Mouse (Mus musculus) kidney, adult 2 months (tissue): ENCODE measurements around the gene Nav2.

ENCODE experiments used
- CTCF ChIP-seq: fragments of 200-500 bp; conservative IDR thresholded peaks from 2 replicates; pipeline ENCODE4 v1.5.1; 2011; ENCODE audit warnings: low read depth, mild to moderate bottlenecking, control low read depth, low read length, moderate library complexity, mixed read lengths; ENCODE audit not compliant: insufficient read depth, insufficient read length
- POLR2A ChIP-seq: fragments of 200-500 bp; IDR thresholded peaks from one replicate; pipeline ENCODE4 v1.6.1; 2011; ENCODE audit warnings: low read depth, low read length, control low read depth

DNA sequence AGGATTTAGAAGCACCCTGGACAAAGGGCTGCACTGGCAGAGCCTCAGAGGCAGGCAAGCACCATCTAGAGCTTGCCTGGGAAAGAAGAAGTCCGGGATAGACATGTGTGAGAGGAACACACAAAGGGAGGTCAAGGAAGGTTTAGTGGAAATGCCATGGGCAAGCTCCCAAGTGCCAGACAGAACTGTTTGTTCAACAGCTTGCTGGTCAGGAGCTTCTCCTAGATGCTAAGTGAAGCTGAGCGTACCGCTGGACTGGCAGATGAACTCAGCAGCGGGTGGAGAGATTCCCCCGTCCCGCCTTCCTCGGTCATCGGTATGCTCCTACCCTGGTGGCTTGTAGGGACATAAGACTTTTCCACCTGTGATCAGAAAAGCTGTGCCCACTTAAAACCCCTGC, 654.3 kb downstream of the Nav2 start:
- TF ChIP-seq CTCF (no peak), POLR2A (no peak)
